Mouse (Mus musculus) forebrain, embryonic 11.5 days (tissue): ENCODE measurements around the gene Ace2. TPM values are rescaled to one million over a fixed set of nuclear protein-coding genes. Genes with fewer than 3 reads are reported as not detected.

Experiments
- ATAC-seq: fragments of 200-750 bp; cut with Nextera tagmentation; replicated peaks from 2 replicates; pipeline ENCODE4 v1.8.0; 2017; ENCODE audit warnings: moderate TSS enrichment; ENCODE audit not compliant: low FRiP score
- DNase-seq: peaks from one replicate; pipeline ENCODE4 v3.0.0-alpha.2; 2017; ENCODE audit warnings: low spot score
- H3K27ac ChIP-seq: fragments of 300-500 bp; sonication (generic); 2 replicates; pipeline ENCODE4 v1.5.1; 2014; ENCODE audit warnings: low read depth, low read length
- H3K27me3 ChIP-seq: fragments of 300-500 bp; sonication (generic); 2 replicates; pipeline ENCODE4 v1.6.1; 2014; ENCODE audit warnings: mild to moderate bottlenecking, low read length, mixed read lengths; ENCODE audit not compliant: control insufficient read depth, insufficient read depth
- H3K36me3 ChIP-seq: fragments of 300-500 bp; sonication (generic); 2 replicates; pipeline ENCODE4 v1.6.1; 2014; ENCODE audit warnings: mild to moderate bottlenecking, low read length, moderate library complexity, mixed read lengths; ENCODE audit not compliant: control insufficient read depth, insufficient read depth
- H3K4me1 ChIP-seq: fragments of 300-500 bp; sonication (generic); replicated peaks from 2 replicates; pipeline ENCODE4 v1.6.1; 2014; ENCODE audit warnings: low read length, mixed read lengths; ENCODE audit not compliant: control insufficient read depth, insufficient read depth
- H3K4me2 ChIP-seq: fragments of 300-500 bp; sonication (generic); 2 replicates; pipeline ENCODE4 v1.6.1; 2014; ENCODE audit warnings: low read depth, mild to moderate bottlenecking, low read length, moderate library complexity, mixed read lengths; ENCODE audit not compliant: severe bottlenecking
- H3K4me3 ChIP-seq: fragments of 300-500 bp; sonication (generic); 2 replicates; pipeline ENCODE4 v1.5.1; 2014; ENCODE audit warnings: low read depth, low read length
- H3K9ac ChIP-seq: fragments of 300-500 bp; sonication (generic); 2 replicates; pipeline ENCODE4 v1.6.1; 2014; ENCODE audit warnings: low read length
- H3K9me3 ChIP-seq: fragments of 300-500 bp; sonication (generic); 2 replicates; pipeline ENCODE4 v1.6.1; 2016; ENCODE audit warnings: low read length, mixed read lengths; ENCODE audit not compliant: control insufficient read depth
- WGBS: fragments of 180-500 bp; shearing (Covaris S2); extraction: QIAGEN DNeasy Blood & Tissue Kit; methylation state at CpG from one replicate; pipeline ENCODE4 v1.1.7; 2014; 5-methylcytosine and 5-hydroxymethylcytosine counted together
- polyA plus RNA-seq: library from polyadenylated mRNA; unstranded; fragments of >200 nt; fragmentation: Nextera tagmentation; extraction: Ambion mirVana; gene quantifications from 2 replicates; pipeline ENCODE4 v1.2.1, GENCODE M21; 2014

Ace2 gene
- 0.11 and 0.39 TPM in 2 replicates for polyA plus RNA-seq

- Histone ChIP-seq H3K27me3 (no peaks in the 10 kb centered on the region), H3K4me1 (no peaks in the 10 kb centered on the region), H3K36me3 (no peaks in the 10 kb centered on the region), H3K9me3 (no peaks in the 10 kb centered on the region), H3K9ac (no peak within 1 kb of the TSS), H3K4me3 (no peak within 1 kb of the TSS), H3K4me2 (no peak within 1 kb of the TSS), H3K27ac (no peak within 1 kb of the TSS)
- ATAC-seq (no peak), DNase-seq (no peak)
- 88% methylated on average over 2 of the region's 2 CpGs for WGBS
Observed at GRCm38 (mm10) chrX:164139032-164139431, at the start of gene Ace2. Ace2 (plus strand) TSS chrX:164139332.

GRCm38 (mm10) chrX:164089916-164090315, 49.2 kb upstream of the Ace2 start:
- no peak overlapping the region for H3K27ac ChIP-seq
- no peaks in the 10 kb centered on the region for H3K4me1 ChIP-seq
- no peak overlapping the region for H3K9ac ChIP-seq
- 56% methylated on average over 11 of the region's 11 CpGs for WGBS
- H3K36me3 ChIP-seq, result no peaks in the 10 kb centered on the region
- ATAC-seq, result no peak
- no peak overlapping the region for H3K4me3 ChIP-seq
- peaks cover 2% of the 10 kb centered on the region; the same call in 1 of the 2 replicates for H3K27me3 ChIP-seq
- no peaks in the 10 kb centered on the region for H3K9me3 ChIP-seq
- H3K4me2 ChIP-seq, result no peak overlapping the region
- DNase-seq, result no peak

DNA sequence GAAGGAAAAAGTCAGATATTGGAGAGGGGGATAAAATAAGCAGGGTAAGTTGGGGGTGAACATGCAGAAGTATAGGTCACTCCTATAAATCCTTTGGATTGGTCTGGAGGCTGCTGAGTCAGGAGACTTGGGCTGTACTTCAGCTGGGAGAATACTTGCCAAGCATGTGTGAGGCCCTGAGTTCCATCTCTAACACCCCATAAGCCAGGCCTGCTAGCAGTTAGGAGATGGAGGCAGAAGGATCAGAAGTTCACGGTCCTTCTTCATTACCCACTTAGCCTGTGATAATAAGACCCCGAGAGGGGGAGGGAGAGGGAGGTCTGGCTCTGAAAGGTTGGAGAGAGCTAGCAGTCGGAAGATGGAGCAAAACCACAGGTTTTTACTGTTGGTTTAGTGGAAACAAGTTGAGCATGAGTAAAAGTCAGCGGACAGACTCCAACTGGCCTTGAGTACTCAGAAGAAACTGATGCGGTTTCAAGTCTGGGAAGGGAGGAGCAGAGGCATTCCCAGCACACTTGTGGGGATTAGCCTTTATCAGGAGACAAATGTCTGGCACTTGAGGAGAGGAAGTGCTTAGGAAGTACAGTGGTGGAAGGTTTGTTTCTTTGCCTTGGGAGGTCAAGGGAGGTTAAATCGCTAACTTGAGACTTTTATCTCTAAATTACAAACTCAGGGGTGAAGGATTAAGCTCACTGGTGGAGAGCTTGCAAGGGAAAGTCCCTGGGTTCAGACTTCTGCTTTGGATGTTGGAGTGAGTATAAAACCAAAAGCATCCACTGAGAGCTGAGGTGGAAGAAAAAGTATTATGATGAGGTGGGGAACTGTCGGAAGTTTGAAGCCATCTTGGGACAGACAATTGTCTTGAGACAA, 46.6 kb upstream of the Ace2 start:
- Histone ChIP-seq H3K4me1 (no peaks in the 10 kb centered on the region), H3K36me3 (no peaks in the 10 kb centered on the region), H3K4me3 (no peak overlapping the region), H3K27me3 (peaks cover 2% of the 10 kb centered on the region; the same call in 1 of the 2 replicates), H3K9me3 (no peaks in the 10 kb centered on the region), H3K4me2 (no peak overlapping the region), H3K27ac (no peak overlapping the region), H3K9ac (no peak overlapping the region)
- DNase-seq (no peak), ATAC-seq (no peak)
- 53% methylated on average over 7 of the region's 7 CpGs for WGBS

DNA sequence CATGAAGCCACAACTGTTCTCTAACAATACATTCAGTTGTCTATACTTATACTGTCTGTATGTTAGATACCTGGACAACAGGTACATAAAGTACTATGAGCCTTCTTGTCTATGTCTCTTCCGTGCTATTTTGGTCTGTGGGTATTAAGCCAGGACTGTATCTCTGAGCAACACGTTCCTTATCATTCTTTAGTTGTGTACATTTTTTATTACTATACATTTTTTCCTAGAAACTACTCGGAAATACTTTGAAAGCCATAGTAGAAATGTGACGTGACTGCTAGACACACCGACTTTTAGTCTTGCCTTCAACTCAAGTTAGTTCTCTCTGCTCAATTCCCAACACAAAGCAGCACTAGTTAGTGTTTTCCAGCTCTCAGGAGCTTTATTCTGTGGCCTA, 45.7 kb upstream of the Ace2 start:
- H3K36me3 ChIP-seq, result no peaks in the 10 kb centered on the region
- DNase-seq, result no peak
- H3K9me3 ChIP-seq, result no peaks in the 10 kb centered on the region
- no peak overlapping the region for H3K4me2 ChIP-seq
- H3K27me3 ChIP-seq, result peaks cover 2% of the 10 kb centered on the region; the same call in 1 of the 2 replicates
- no peak overlapping the region for H3K4me3 ChIP-seq
- WGBS, result 80% methylated on average over 5 of the region's 5 CpGs
- no peak overlapping the region for H3K9ac ChIP-seq
- no peak overlapping the region for H3K27ac ChIP-seq
- ATAC-seq, result no peak
- no peaks in the 10 kb centered on the region for H3K4me1 ChIP-seq

DNA sequence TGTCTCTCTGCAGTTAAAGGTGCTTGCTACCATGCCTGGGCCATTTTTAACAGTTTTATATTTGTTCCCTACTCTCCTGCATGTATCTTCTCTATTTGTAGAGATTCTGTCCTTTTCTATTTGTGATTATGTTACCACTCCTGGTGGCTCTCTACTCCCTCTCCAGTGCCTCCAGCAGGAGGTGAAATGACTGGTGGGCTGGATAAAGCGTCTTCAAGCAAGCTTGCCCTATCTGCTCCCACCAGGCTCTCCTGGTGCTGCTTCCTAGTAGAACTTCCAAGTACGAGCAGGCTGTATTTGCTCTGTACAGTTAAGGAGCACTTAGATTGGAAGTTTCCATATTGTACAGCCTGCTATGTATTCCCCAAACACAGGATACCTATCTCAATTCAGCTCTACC, 43.3 kb upstream of the Ace2 start:
- Histone ChIP-seq H3K4me3 (no peak overlapping the region), H3K27me3 (peaks cover 5% of the 10 kb centered on the region), H3K27ac (no peak overlapping the region), H3K36me3 (no peaks in the 10 kb centered on the region), H3K4me2 (no peak overlapping the region), H3K9me3 (no peaks in the 10 kb centered on the region), H3K9ac (no peak overlapping the region), H3K4me1 (no peaks in the 10 kb centered on the region)
- 83% methylated on average over 2 of the region's 2 CpGs for WGBS
- no peak for ATAC-seq
- no peak for DNase-seq

DNA sequence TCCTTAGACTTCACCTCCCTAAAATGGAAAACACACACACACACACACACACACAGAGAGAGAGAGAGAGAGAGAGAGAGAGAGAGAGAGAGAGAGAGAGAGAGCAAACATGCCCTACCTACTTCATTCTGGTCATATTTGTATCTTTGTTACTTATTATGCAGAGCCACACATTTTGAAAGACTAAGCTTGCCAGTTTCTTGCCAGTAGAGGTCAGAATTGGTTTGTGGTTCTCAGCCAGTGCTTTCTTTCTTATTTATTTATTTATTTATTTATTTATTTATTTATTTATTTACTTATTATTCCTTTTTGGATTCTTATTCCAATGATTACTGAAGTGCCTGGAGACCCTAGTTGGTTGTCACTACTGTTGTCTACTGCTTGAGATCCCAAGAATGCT, 37.6 kb upstream of the Ace2 start:
- Histone ChIP-seq H3K4me2 (no peak overlapping the region), H3K27ac (no peak overlapping the region), H3K27me3 (peaks cover 4% of the 10 kb centered on the region), H3K9ac (no peak overlapping the region), H3K9me3 (no peaks in the 10 kb centered on the region), H3K4me1 (no peaks in the 10 kb centered on the region), H3K4me3 (no peak overlapping the region), H3K36me3 (no peaks in the 10 kb centered on the region)
- ATAC-seq, result no peak
- no peak for DNase-seq

DNA sequence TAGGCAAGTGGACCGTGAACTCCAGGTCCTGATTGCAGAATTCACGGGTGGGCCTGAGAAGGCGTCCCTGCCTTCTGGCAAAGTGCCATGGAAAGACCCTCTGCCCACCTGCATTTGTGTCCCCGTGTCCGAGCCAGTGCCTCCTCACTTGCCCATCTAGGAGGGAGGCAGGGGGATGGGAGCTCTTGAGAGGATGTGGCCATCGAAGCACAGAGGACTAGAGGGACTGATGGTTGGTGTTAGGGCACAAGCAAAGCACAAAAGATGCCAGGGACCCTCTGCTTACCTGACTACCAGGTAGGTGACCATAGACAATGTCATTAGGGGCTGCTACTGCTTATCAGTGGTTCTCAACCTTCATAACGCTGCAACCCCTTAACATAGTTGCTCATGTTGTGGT, 36.9 kb upstream of the Ace2 start:
- Histone ChIP-seq H3K9ac (no peak overlapping the region), H3K27ac (no peak overlapping the region), H3K9me3 (no peaks in the 10 kb centered on the region), H3K4me3 (no peak overlapping the region), H3K4me1 (no peaks in the 10 kb centered on the region), H3K36me3 (no peaks in the 10 kb centered on the region), H3K4me2 (no peak overlapping the region), H3K27me3 (peaks cover 4% of the 10 kb centered on the region)
- ATAC-seq, result no peak
- no peak for DNase-seq
- 82% methylated on average over 7 of the region's 7 CpGs for WGBS

- Histone ChIP-seq H3K9me3 (no peaks in the 10 kb centered on the region), H3K4me3 (no peak overlapping the region), H3K4me1 (no peaks in the 10 kb centered on the region), H3K36me3 (no peaks in the 10 kb centered on the region), H3K9ac (no peak overlapping the region), H3K27me3 (peaks cover 5% of the 10 kb centered on the region), H3K4me2 (no peak overlapping the region), H3K27ac (no peak overlapping the region)
- ATAC-seq (no peak), DNase-seq (no peak)
- WGBS, result 68% methylated on average over 6 of the region's 6 CpGs
Observed at GRCm38 (mm10) chrX:164102656-164103055, 36.5 kb upstream of the Ace2 start.

DNA sequence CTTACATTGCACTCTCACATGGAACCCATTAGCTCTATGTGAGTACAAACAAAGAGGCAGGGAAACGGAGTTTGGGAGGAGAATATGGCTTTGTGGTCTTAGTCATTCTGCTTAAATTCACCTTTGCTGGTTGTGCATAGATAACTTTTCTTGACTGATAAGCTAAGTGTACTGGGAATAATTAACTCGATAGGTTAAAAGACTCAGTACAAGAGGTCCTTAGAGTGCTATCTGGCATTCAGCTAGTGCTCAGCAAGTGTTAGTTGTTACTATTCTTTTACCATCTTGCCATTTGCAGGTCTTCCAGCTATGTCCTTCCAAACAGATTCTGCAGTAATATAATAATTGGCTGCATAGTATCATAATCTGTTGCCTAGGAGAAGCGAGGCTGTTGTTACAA, 28.0 kb upstream of the Ace2 start:
- no peak for DNase-seq
- Histone ChIP-seq H3K27me3 (peaks cover 2% of the 10 kb centered on the region; the same call in 1 of the 2 replicates), H3K9me3 (no peaks in the 10 kb centered on the region), H3K9ac (no peak overlapping the region), H3K27ac (no peak overlapping the region), H3K4me1 (no peaks in the 10 kb centered on the region), H3K4me3 (no peak overlapping the region), H3K4me2 (no peak overlapping the region), H3K36me3 (no peaks in the 10 kb centered on the region)
- 80% methylated on average over 3 of the region's 3 CpGs for WGBS
- no peak for ATAC-seq
